Mouse (Mus musculus) ES-E14 (cell line): ENCODE data around the gene Gm28551. TPM values are rescaled to one million over a fixed set of nuclear protein-coding genes. Genes with fewer than 3 reads are reported as not detected.

Source experiments
- DNase-seq: peaks from one replicate; pipeline ENCODE4 v3.0.0-alpha.2; 2013; ENCODE audit warnings: low read depth, low spot score
- H3K27ac ChIP-seq: 2 replicates; pipeline ENCODE4 v1.5.1; 2012; ENCODE audit warnings: low read depth, mild to moderate bottlenecking, low read length, moderate library complexity, mixed read lengths; ENCODE audit not compliant: poor library complexity, insufficient read depth, severe bottlenecking
- H3K36me3 ChIP-seq: 2 replicates; pipeline ENCODE4 v1.6.1; 2012; ENCODE audit warnings: mild to moderate bottlenecking, low read length, moderate library complexity, mixed read lengths; ENCODE audit not compliant: control insufficient read depth, poor library complexity, insufficient read depth, severe bottlenecking
- H3K4me1 ChIP-seq, 2 experiments: fragments of 150-350 bp in 1 of 2; sonication (generic) in 1 of 2; 2 replicates each; pipeline ENCODE4 v1.6.1; 2012; ENCODE audit warnings: low read length in 2 of 2, mild to moderate bottlenecking in 1 of 2, mixed read lengths in 1 of 2; ENCODE audit not compliant: control insufficient read depth in 2 of 2, insufficient read depth in 2 of 2, poor library complexity in 1 of 2
- H3K4me3 ChIP-seq, 2 experiments: fragments of 150-350 bp in 1 of 2; sonication (generic) in 1 of 2; 2 replicates each; pipeline ENCODE4 v1.5.1; 2012; ENCODE audit warnings: low read length in 2 of 2, low read depth in 1 of 2, mild to moderate bottlenecking in 1 of 2, mixed read lengths in 1 of 2; ENCODE audit not compliant: insufficient read depth in 1 of 2, poor library complexity in 1 of 2, severe bottlenecking in 1 of 2
- H3K9ac ChIP-seq: 2 replicates; pipeline ENCODE4 v1.6.1; 2012; ENCODE audit warnings: low read depth, mild to moderate bottlenecking, low read length, mixed read lengths; ENCODE audit not compliant: poor library complexity, insufficient read depth, severe bottlenecking
- H3K9me3 ChIP-seq: fragments of 150-350 bp; sonication (generic); 2 replicates; pipeline ENCODE4 v1.6.1; 2012; ENCODE audit warnings: low read depth, mild to moderate bottlenecking, low read length; ENCODE audit not compliant: control insufficient read depth, insufficient read depth
- CHD2 ChIP-seq: IDR thresholded peaks from 2 replicates; pipeline ENCODE4 v1.6.1; 2014; ENCODE audit warnings: mild to moderate bottlenecking, low read depth, low read length, inconsistent platforms
- HCFC1 ChIP-seq: IDR thresholded peaks from 2 replicates; pipeline ENCODE4 v1.6.1; 2012; ENCODE audit warnings: low read length, inconsistent platforms, borderline replicate concordance; ENCODE audit not compliant: insufficient read depth
- MAFK ChIP-seq: IDR thresholded peaks from 2 replicates; pipeline ENCODE4 v1.6.1; 2014; ENCODE audit warnings: mild to moderate bottlenecking, low read depth, low read length, inconsistent platforms; ENCODE audit not compliant: insufficient read depth
- ZC3H11A ChIP-seq: IDR thresholded peaks from 2 replicates; pipeline ENCODE4 v1.6.1; 2012; ENCODE audit warnings: low read depth, mild to moderate bottlenecking, inconsistent platforms, low read length, borderline replicate concordance
- ZNF384 ChIP-seq: IDR thresholded peaks from 2 replicates; pipeline ENCODE4 v1.6.1; 2012; ENCODE audit warnings: low read depth, low read length, inconsistent platforms
- in situ Hi-C, 2 experiments: fragments of 600-800 bp; cut with MboI; formaldehyde crosslinking; loops; one replicate each; pipeline ENCODE4 v1.15.1; 2025; ENCODE audit warnings: low sequenced_read_pairs in 2 of 2, inconsistent platforms in 1 of 2; ENCODE audit not compliant: unreplicated experiment in 2 of 2
- total RNA-seq: library from RNA; depleted of rRNA; stranded (reverse); fragments of 300-350 nt; gene quantifications from 2 replicates; pipeline ENCODE4 v1.2.3, GENCODE M21; 2012; rRNA removed

Gm28551 gene
- total RNA-seq, 1 experiment: 0.09 TPM

GRCm38 (mm10) chr1:53291197-53291596 lies 61.3 kb downstream of the Gm28551 start:
- TF ChIP-seq CHD2: no peak
- TF ChIP-seq ZNF384: no peak
- no peak for TF ChIP-seq ZC3H11A
- no peak for TF ChIP-seq MAFK
- no peak for TF ChIP-seq HCFC1
- Histone ChIP-seq H3K4me1 (peaks cover 0 to 3% of the 10 kb centered on the region in 2 experiments; a peak in 1 of 4 replicates), H3K36me3 (no peaks in the 10 kb centered on the region), H3K9ac (no peak overlapping the region), H3K9me3 (no peaks in the 10 kb centered on the region), H3K4me3 (no peak overlapping the region), H3K27ac (no peak overlapping the region)
- no peak for DNase-seq
- in situ Hi-C loops: no loop called here

Other genes with a start within 250 kb of the Gm28551 start
- 0.95 and 2.3 TPM in 2 replicates for gene 1700019A02Rik, start 165.0 kb downstream of the Gm28551 start, total RNA-seq
- gene Pms1, start 55.6 kb downstream of the Gm28551 start, total RNA-seq: 14.1 and 15.2 TPM in 2 replicates
- gene Ormdl1, start 55.6 kb downstream of the Gm28551 start, total RNA-seq: 32.0 and 35.1 TPM in 2 replicates
- gene Gm28778, start 55.6 kb downstream of the Gm28551 start, total RNA-seq: 0.85 TPM in 1 of 2 replicates, not detected in the other
- gene Osgepl1, start 39.0 kb downstream of the Gm28551 start, total RNA-seq: 8.1 and 10.0 TPM in 2 replicates
- not detected in 2 replicates for gene Asdurf, start within 50 bp of the Gm28551 start, total RNA-seq
- gene Asnsd1, start 85 bp upstream of the Gm28551 start, total RNA-seq: 36.3 and 48.9 TPM in 2 replicates